Mouse (Mus musculus) myocyte (in vitro differentiated cells): ENCODE data around the gene Grrp1. TPM values are rescaled to one million over a fixed set of nuclear protein-coding genes. Genes with fewer than 3 reads are reported as not detected.
A peak's percentile ranks its signal among the peaks of the same experiment; 100 is the strongest.

Experiments
- H3K27me3 ChIP-seq: one replicate; pipeline ENCODE4 v1.6.1; 2011; ENCODE audit not compliant: control insufficient read depth, insufficient read depth, insufficient read length
- H3K36me3 ChIP-seq: one replicate; pipeline ENCODE4 v1.6.1; 2011; ENCODE audit not compliant: control insufficient read depth, insufficient read depth
- H3K4me2 ChIP-seq: one replicate; pipeline ENCODE4 v1.6.1; 2011; ENCODE audit warnings: low read depth, control low read depth
- H3K4me3 ChIP-seq: one replicate; pipeline ENCODE4 v1.5.1; 2011; ENCODE audit warnings: mild to moderate bottlenecking, control low read depth, moderate library complexity
- H3K79me2 ChIP-seq: one replicate; pipeline ENCODE4 v1.6.1; 2011; ENCODE audit not compliant: control insufficient read depth, insufficient read depth
- H3ac ChIP-seq: one replicate; pipeline ENCODE4 v1.6.1; 2011; ENCODE audit not compliant: control insufficient read depth, insufficient read length
- CEBPB ChIP-seq: IDR thresholded peaks from 2 replicates; pipeline ENCODE4 v1.6.1; 2011; ENCODE audit warnings: mild to moderate bottlenecking, moderate library complexity; ENCODE audit not compliant: poor library complexity, insufficient read depth, severe bottlenecking
- E2F4 ChIP-seq: IDR thresholded peaks from one replicate; pipeline ENCODE4 v1.6.1; 2011; ENCODE audit warnings: mild to moderate bottlenecking, control low read depth, moderate library complexity; ENCODE audit not compliant: insufficient read depth
- MAX ChIP-seq: IDR thresholded peaks from one replicate; pipeline ENCODE4 v1.6.1; 2011; ENCODE audit warnings: low read depth, mild to moderate bottlenecking, control low read depth
- MYOD1 ChIP-seq, 3 experiments: IDR thresholded peaks; one replicate each; pipeline ENCODE4 v1.6.1; 2011; ENCODE audit warnings: control low read depth in 2 of 3, low read depth in 2 of 3, mild to moderate bottlenecking in 2 of 3, moderate library complexity in 1 of 3; ENCODE audit not compliant: insufficient read length in 2 of 3, control insufficient read depth in 1 of 3
- MYOG ChIP-seq, 3 experiments: IDR thresholded peaks; one replicate each; pipeline ENCODE4 v1.6.1; 2011; ENCODE audit warnings: control low read depth in 2 of 3, low read depth in 2 of 3, mild to moderate bottlenecking in 2 of 3; ENCODE audit not compliant: insufficient read length in 2 of 3, control insufficient read depth in 1 of 3, insufficient read depth in 1 of 3
- POLR2A ChIP-seq: IDR thresholded peaks from one replicate; pipeline ENCODE4 v1.6.1; 2011; ENCODE audit warnings: low read depth, mild to moderate bottlenecking, control low read depth, moderate library complexity; ENCODE audit not compliant: insufficient read length
- POLR2AphosphoS2 ChIP-seq: IDR thresholded peaks from one replicate; pipeline ENCODE4 v1.6.1; 2011; ENCODE audit warnings: low read depth, control low read depth; ENCODE audit not compliant: insufficient read length
- REST ChIP-seq: IDR thresholded peaks from one replicate; pipeline ENCODE4 v1.6.1; 2011; ENCODE audit warnings: mild to moderate bottlenecking, control low read depth, moderate library complexity; ENCODE audit not compliant: insufficient read depth, insufficient read length
- SRF ChIP-seq: IDR thresholded peaks from one replicate; pipeline ENCODE4 v1.6.1; 2011; ENCODE audit warnings: low read depth; ENCODE audit not compliant: control insufficient read depth, insufficient read length
- TCF12 ChIP-seq: IDR thresholded peaks from one replicate; pipeline ENCODE4 v1.6.1; 2011; ENCODE audit warnings: mild to moderate bottlenecking, control low read depth; ENCODE audit not compliant: poor library complexity, insufficient read depth, severe bottlenecking
- TCF3 ChIP-seq: IDR thresholded peaks from one replicate; pipeline ENCODE4 v1.6.1; 2011; ENCODE audit warnings: low read depth, control low read depth; ENCODE audit not compliant: insufficient read length
- USF1 ChIP-seq: IDR thresholded peaks from one replicate; pipeline ENCODE4 v1.6.1; 2011; ENCODE audit warnings: low read depth, mild to moderate bottlenecking, control low read depth, moderate library complexity
- polyA plus RNA-seq: library from polyadenylated mRNA; unstranded; fragments of >200 nt; fragmentation: generic; extraction: Trizol; gene quantifications from one replicate; pipeline ENCODE4 v1.2.1, GENCODE M21; 2012; ENCODE audit warnings: missing spikeins

Gene Grrp1
- polyA plus RNA-seq, 1 experiment: 0.17 TPM

- H3K4me3 ChIP-seq: no peak within 1 kb of the TSS
- H3K36me3 ChIP-seq: no peaks in the 10 kb centered on the region
- H3K4me2 ChIP-seq: no peak within 1 kb of the TSS
- TF ChIP-seq TCF12: no peak
- TF ChIP-seq CEBPB: no peak
- no peak for TF ChIP-seq POLR2AphosphoS2
- no peak for TF ChIP-seq SRF
- TF ChIP-seq MYOD1 (IDR thresholded peaks at IDR 0.05; ENCODE audit: control insufficient read depth in 1 of 3, insufficient read length in 2 of 3, low read depth in 2 of 3): no peak
- TF ChIP-seq MAX: no peak
- TF ChIP-seq USF1: no peak
- no peak within 1 kb of the TSS for H3ac ChIP-seq
- H3K27me3 ChIP-seq: peaks cover 41% of the 10 kb centered on the region
- H3K79me2 ChIP-seq: no peaks in the 10 kb centered on the region
Measured at GRCm38 (mm10) chr4:134227194-134227593, 26.7 kb downstream of the Grrp1 start, which contains the start of gene Catsper4. Gene Catsper4, minus strand, starts transcription at chr4:134227383.

- Histone ChIP-seq H3ac (no peak overlapping the region), H3K27me3 (peaks cover 53% of the 10 kb centered on the region), H3K4me3 (no peak overlapping the region), H3K79me2 (no peaks in the 10 kb centered on the region), H3K4me2 (no peak overlapping the region), H3K36me3 (no peaks in the 10 kb centered on the region)
- TF ChIP-seq CEBPB (no peak), REST (no peak), SRF (no peak), POLR2AphosphoS2 (no peak), E2F4 (no peak), MAX (no peak), TCF12 (no peak), MYOG (IDR thresholded peaks at IDR 0.05; ENCODE audit: control insufficient read depth in 1 of 3, insufficient read depth in 1 of 3, insufficient read length in 2 of 3, low read depth in 2 of 3) (no peak), TCF3 (no peak), POLR2A (no peak), USF1 (no peak), MYOD1 (IDR thresholded peaks at IDR 0.05; ENCODE audit: control insufficient read depth in 1 of 3, insufficient read length in 2 of 3, low read depth in 2 of 3) (no peak)
Measured at GRCm38 (mm10) chr4:134222793-134223600, 30.9 kb downstream of the Grrp1 start.

- Histone ChIP-seq H3K36me3 (no peaks in the 10 kb centered on the region), H3K4me2 (peak overlapping the region; percentile 24), H3K4me3 (no peak overlapping the region), H3K27me3 (peaks cover 15% of the 10 kb centered on the region), H3ac (no peak overlapping the region), H3K79me2 (no peaks in the 10 kb centered on the region)
- TF ChIP-seq REST (no peak), POLR2AphosphoS2 (no peak), MAX (no peak), E2F4 (no peak), TCF3 (no peak), POLR2A (no peak), MYOD1 (IDR thresholded peaks at IDR 0.05; ENCODE audit: control insufficient read depth in 1 of 3, insufficient read length in 2 of 3, low read depth in 2 of 3) (no peak), USF1 (no peak), MYOG (IDR thresholded peaks at IDR 0.05; ENCODE audit: control insufficient read depth in 1 of 3, insufficient read depth in 1 of 3, insufficient read length in 2 of 3, low read depth in 2 of 3) (no peak), TCF12 (no peak), SRF (no peak), CEBPB (no peak)
Measured at GRCm38 (mm10) chr4:134206488-134207053, 47.3 kb downstream of the Grrp1 start.

GRCm38 (mm10) chr4:134203340-134203896 is 50.5 kb downstream of the Grrp1 start:
- Histone ChIP-seq H3K79me2 (no peaks in the 10 kb centered on the region), H3K4me2 (no peak overlapping the region), H3K36me3 (no peaks in the 10 kb centered on the region), H3K4me3 (no peak overlapping the region), H3K27me3 (peaks cover 7% of the 10 kb centered on the region), H3ac (no peak overlapping the region)
- TF ChIP-seq MYOG (IDR thresholded peaks at IDR 0.05; ENCODE audit: control insufficient read depth in 1 of 3, insufficient read depth in 1 of 3, insufficient read length in 2 of 3, low read depth in 2 of 3) (no peak), POLR2A (no peak), CEBPB (no peak), POLR2AphosphoS2 (no peak), SRF (no peak), TCF12 (no peak), TCF3 (no peak), REST (no peak), MAX (no peak), USF1 (no peak), MYOD1 (IDR thresholded peaks at IDR 0.05; ENCODE audit: control insufficient read depth in 1 of 3, insufficient read length in 2 of 3, low read depth in 2 of 3) (no peak), E2F4 (no peak)
